ENCODE assay signal across 18 mouse cellular contexts in genomic region chr13:47892569-47892968, GRCm38 (mm10).
DNase-seq lines count a peak whose midpoint lies in the region; ATAC-seq and TF ChIP-seq lines count a peak whose summit lies in the region.
"Had no signal": no experiment of that assay in that cellular context is flagged by ENCODE, and none has a peak within 500 bp of the region (broad histone marks: within the 10 kb centered on the region; RNA-seq: fewer than 3 reads in every experiment).

No protein-coding gene starts in this region.

- 61% methylated on average over 4 of the region's 4 CpGs for WGBS in forebrain, postnatal 0 days
- 89% methylated on average over 4 of the region's 4 CpGs for WGBS in forebrain, embryonic 11.5 days
- WGBS in intestine, postnatal 0 days, result 91% methylated on average over 4 of the region's 4 CpGs

- no peaks in the 10 kb centered on the region for H3K4me1 ChIP-seq in forebrain, postnatal 0 days (ENCODE audit: insufficient read depth)
- H3K4me1 ChIP-seq in forebrain, embryonic 11.5 days (replicated peaks; ENCODE audit: control insufficient read depth, insufficient read depth, low read length), result no peaks in the 10 kb centered on the region; the same call in 1 of the 2 replicates
- no peaks in the 10 kb centered on the region for H3K4me1 ChIP-seq in intestine, postnatal 0 days (replicated peaks; ENCODE audit: control insufficient read depth, insufficient read depth, low read length)
- H3K4me1 ChIP-seq: embryonic facial prominence, embryonic 12.5 days had no signal

- TF ChIP-seq CTCF in forebrain, postnatal 0 days (IDR thresholded peaks at IDR 0.05; ENCODE audit: low read depth), result no peak
- TF ChIP-seq CTCF in brain, embryonic 14.5 days (IDR thresholded peaks at IDR 0.05; ENCODE audit: borderline replicate concordance, extremely low read depth, insufficient read depth, insufficient read length), result no peak
- no peak for TF ChIP-seq CTCF in intestine, postnatal 0 days (IDR thresholded peaks at IDR 0.05; ENCODE audit: low read depth)

- H3K9me3 ChIP-seq in forebrain, postnatal 0 days (ENCODE audit: low read length), result no peaks in the 10 kb centered on the region
- H3K9me3 ChIP-seq in forebrain, embryonic 11.5 days (ENCODE audit: control insufficient read depth, low read length), result no peaks in the 10 kb centered on the region
- H3K9me3 ChIP-seq in intestine, postnatal 0 days (ENCODE audit: control insufficient read depth), result no peaks in the 10 kb centered on the region
- H3K9me3 ChIP-seq: embryonic facial prominence, embryonic 10.5 days; embryonic facial prominence, embryonic 12.5 days; forebrain, embryonic 13.5 days had no signal

- ATAC-seq in forebrain, postnatal 0 days, result peak; percentile 43; the same call in 1 of the 2 replicates
- ATAC-seq in forebrain, embryonic 11.5 days (replicated peaks; ENCODE audit: low FRiP score), result no peak
- no peak for ATAC-seq in intestine, postnatal 0 days
- ATAC-seq: forebrain, embryonic 13.5 days; forebrain, embryonic 16.5 days had no signal

- DNase-seq in cerebellum, postnatal 14 days, result peak; percentile 22 to 48
- no peak for DNase-seq in cerebellum, adult 11 months
- DNase-seq in forebrain, postnatal 0 days, result peak; percentile 69
- no peak for DNase-seq in forebrain, embryonic 11.5 days (ENCODE audit: low spot score)
- peak; percentile 28 for DNase-seq in left cerebral cortex, postnatal 4 days
- no peak for DNase-seq in left cerebral cortex, adult 11 months (ENCODE audit: low spot score)
- peak; percentile 55 for DNase-seq in brain, embryonic 14.5 days (ENCODE audit: low read depth)
- DNase-seq: adrenal gland, adult 2 months; adrenal gland, postnatal 10 days; adrenal gland, postnatal 25 days; cerebellum, adult 18-20 months; cerebellum, adult 9-10 months; cerebellum, postnatal 25 days had no signal

- no peaks in the 10 kb centered on the region for H3K27me3 ChIP-seq in forebrain, postnatal 0 days (ENCODE audit: insufficient read depth, low read length)
- H3K27me3 ChIP-seq in forebrain, embryonic 11.5 days (ENCODE audit: control insufficient read depth, insufficient read depth, low read length), result no peaks in the 10 kb centered on the region
- no peaks in the 10 kb centered on the region for H3K27me3 ChIP-seq in intestine, postnatal 0 days (replicated peaks; ENCODE audit: control insufficient read depth, insufficient read depth, low read length)
- H3K27me3 ChIP-seq: embryonic facial prominence, embryonic 12.5 days; forebrain, embryonic 13.5 days had no signal

- H3K4me2 ChIP-seq in forebrain, postnatal 0 days (ENCODE audit: low read depth), result no peak overlapping the region
- no peak overlapping the region for H3K4me2 ChIP-seq in forebrain, embryonic 11.5 days (ENCODE audit: low read depth, low read length, severe bottlenecking)
- no peak overlapping the region for H3K4me2 ChIP-seq in intestine, postnatal 0 days (replicated peaks; ENCODE audit: low read depth)
- H3K4me2 ChIP-seq: embryonic facial prominence, embryonic 12.5 days; forebrain, embryonic 13.5 days had no signal

- H3K4me3 ChIP-seq in forebrain, postnatal 0 days (ENCODE audit: low read depth, low read length), result no peak overlapping the region
- no peak overlapping the region for H3K4me3 ChIP-seq in forebrain, embryonic 11.5 days (ENCODE audit: low read depth, low read length)
- H3K4me3 ChIP-seq in intestine, postnatal 0 days (ENCODE audit: low read depth, low read length), result no peak overlapping the region
- H3K4me3 ChIP-seq: embryonic facial prominence, embryonic 10.5 days; embryonic facial prominence, embryonic 12.5 days; forebrain, embryonic 13.5 days had no signal

- intact Hi-C loops in left cerebral cortex, postnatal 4 days (cut with DNase I), result no loop called here

- H3K9ac ChIP-seq in forebrain, postnatal 0 days, result no peak overlapping the region
- no peak overlapping the region for H3K9ac ChIP-seq in forebrain, embryonic 11.5 days (ENCODE audit: low read length)
- H3K9ac ChIP-seq in intestine, postnatal 0 days (ENCODE audit: low read depth, low read length), result no peak overlapping the region
- H3K9ac ChIP-seq: embryonic facial prominence, embryonic 12.5 days; forebrain, embryonic 13.5 days had no signal

- no peak overlapping the region for H3K27ac ChIP-seq in forebrain, postnatal 0 days (ENCODE audit: low read depth, low read length)
- no peak overlapping the region for H3K27ac ChIP-seq in forebrain, embryonic 11.5 days (ENCODE audit: low read depth, low read length)
- H3K27ac ChIP-seq in intestine, postnatal 0 days (ENCODE audit: low read depth, low read length), result no peak overlapping the region
- H3K27ac ChIP-seq: embryonic facial prominence, embryonic 10.5 days; embryonic facial prominence, embryonic 12.5 days; forebrain, embryonic 13.5 days had no signal

- no peaks in the 10 kb centered on the region for H3K36me3 ChIP-seq in forebrain, postnatal 0 days (ENCODE audit: insufficient read depth)
- H3K36me3 ChIP-seq in forebrain, embryonic 11.5 days (ENCODE audit: control insufficient read depth, insufficient read depth, low read length), result no peaks in the 10 kb centered on the region
- H3K36me3 ChIP-seq in intestine, postnatal 0 days (ENCODE audit: control insufficient read depth, insufficient read depth), result no peaks in the 10 kb centered on the region
- H3K36me3 ChIP-seq: embryonic facial prominence, embryonic 10.5 days; embryonic facial prominence, embryonic 12.5 days had no signal

- TF ChIP-seq POLR2A in brain, embryonic 14.5 days (IDR thresholded peaks at IDR 0.05; ENCODE audit: borderline replicate concordance, extremely low read depth, insufficient read depth, insufficient read length, poor library complexity, severe bottlenecking), result no peak

Comparison
In these comparisons a context has a peak if more than half of its experiments do, and no peak if none do; other contexts are left out.
1. DNase-seq: peak in cerebellum, postnatal 14 days (2 of 2), forebrain, postnatal 0 days (single experiment), left cerebral cortex, postnatal 4 days (single experiment) and brain, embryonic 14.5 days (single experiment); none in cerebellum, adult 11 months (single experiment), forebrain, embryonic 11.5 days (single experiment) and left cerebral cortex, adult 11 months (single experiment).